Mouse (Mus musculus): Measurements from ENCODE around the gene Mrpl41. TPM values are rescaled to one million over a fixed set of nuclear protein-coding genes. Genes with fewer than 3 reads are reported as not detected.

Gene Mrpl41
- 10 to 100 TPM; 17.2 to 17.4 TPM for total RNA-seq (2023)

DNA sequence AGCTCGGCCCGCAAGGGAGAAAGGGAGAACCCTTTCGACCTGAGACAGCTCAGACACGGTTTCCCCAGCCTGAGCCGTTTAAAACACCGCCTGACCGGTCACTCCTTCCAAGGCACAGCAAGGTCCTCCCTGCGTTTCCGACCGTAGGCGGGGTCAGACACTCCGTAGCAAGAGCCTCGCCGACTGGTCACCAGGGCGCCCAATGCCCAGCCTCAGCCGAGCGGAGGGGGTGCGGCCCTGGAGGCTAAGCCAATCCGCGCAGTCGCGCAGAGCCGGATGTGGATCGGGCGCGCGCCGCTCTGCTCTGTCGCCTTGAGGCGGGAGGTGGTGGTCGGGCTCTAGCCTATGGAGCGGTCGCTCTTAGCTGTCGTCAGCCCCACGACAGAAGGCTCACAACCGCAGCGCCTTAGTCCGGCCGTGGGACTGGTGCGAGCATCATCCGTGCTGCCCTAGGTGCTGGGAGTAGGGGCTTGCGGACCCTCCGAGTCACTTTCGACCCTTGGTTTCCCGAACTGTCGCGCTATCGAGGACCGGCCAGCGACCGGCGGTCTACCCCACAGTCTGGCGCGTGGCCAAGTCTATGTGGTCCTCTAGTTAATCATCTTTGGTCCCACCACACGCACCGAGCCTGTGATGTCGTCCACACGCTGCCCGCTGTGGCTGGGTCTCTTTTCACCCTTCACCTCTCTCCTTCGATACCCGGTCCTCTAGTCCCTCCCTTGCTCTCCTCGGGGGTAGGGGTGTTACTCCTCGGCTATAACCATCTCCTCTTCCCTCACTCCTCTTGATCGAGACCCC lies at the start of gene Mrpl41:
TSS of gene Mrpl41 (minus strand) at position 193 of the 798 bp plus-strand sequence.

GRCm38 (mm10) chr2:24975704-24976297 lies 903 bp upstream of the Mrpl41 start, which contains the start of gene Pnpla7:
Gene Pnpla7 (plus strand): TSS chr2:24976033.

GRCm38 (mm10) chr2:24962304-24963000 lies 12.4 kb downstream of the Mrpl41 start, which contains the start of gene Dph7:
Gene Dph7 (plus strand): TSS chr2:24962400.

GRCm38 (mm10) chr2:24949421-24950188 lies 25.3 kb downstream of the Mrpl41 start, which contains the start of gene Zmynd19:
Gene Zmynd19 (plus strand): TSS chr2:24949792.

DNA sequence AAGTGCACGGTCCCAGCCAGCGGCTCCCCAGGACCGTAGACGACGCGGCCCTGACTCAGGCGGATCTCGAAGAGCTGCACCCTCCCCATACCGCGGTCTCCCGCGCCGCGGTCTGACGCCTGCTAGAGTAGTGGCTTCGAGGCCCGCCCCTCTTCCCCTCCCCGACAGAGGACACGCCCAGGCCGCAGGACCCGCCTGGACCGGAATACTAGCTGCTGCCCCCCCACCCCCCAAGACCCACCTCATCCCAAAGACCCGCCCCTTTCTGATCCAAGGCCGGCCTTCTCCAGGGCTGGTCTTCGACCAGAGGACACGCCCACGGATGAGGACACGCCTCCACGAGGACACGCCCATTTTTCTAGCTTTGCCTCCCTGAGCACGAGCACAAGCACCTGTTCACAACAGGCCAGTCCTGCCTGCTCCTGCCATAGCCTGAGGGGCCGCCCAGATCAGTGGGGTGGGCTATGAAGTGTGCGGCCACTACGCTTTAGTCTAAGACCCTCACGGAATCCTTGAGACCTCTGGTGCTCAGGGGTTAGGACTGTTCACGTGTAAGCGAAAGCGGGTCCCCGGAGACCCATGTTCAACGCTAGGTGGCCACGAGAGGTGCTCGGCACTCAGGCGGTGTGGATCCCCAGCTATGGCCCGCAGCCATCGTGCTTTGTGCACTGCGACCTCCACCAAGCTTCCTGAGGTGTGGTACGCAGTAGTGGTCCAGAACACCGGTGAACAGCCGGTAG lies 39.7 kb downstream of the Mrpl41 start, which contains the start of gene Arrdc1:
TSS of gene Arrdc1 (minus strand) at position 196 of the 740 bp plus-strand sequence.

Other genes starting within 250 kb of the Mrpl41 start
- gene Cacna1b, start 211.9 kb downstream of the Mrpl41 start, total RNA-seq (2023) = 1 to 10 TPM; 1.6 to 2.6 TPM
- gene Ehmt1, start 55.5 kb downstream of the Mrpl41 start, total RNA-seq (2023) = 100 to 1,000 TPM in 1 of 2 experiments, 10 to 100 TPM in 1; 88.4 to 112 TPM
- 100 to 1,000 TPM; 127 to 131 TPM for gene Arrdc1, start 39.8 kb downstream of the Mrpl41 start, total RNA-seq (2023)
- 1 to 10 TPM; 7.1 to 7.6 TPM for gene Zmynd19, start 25.3 kb downstream of the Mrpl41 start, total RNA-seq (2023)
- gene Dph7, start 12.7 kb downstream of the Mrpl41 start, total RNA-seq (2023) = 1 to 10 TPM; 6.0 to 7.0 TPM
- 100 to 1,000 TPM; 133 to 171 TPM for gene Pnpla7, start 935 bp upstream of the Mrpl41 start, total RNA-seq (2023)
- 10 to 100 TPM; 23.6 to 33.9 TPM for gene Nsmf, start 79.3 kb upstream of the Mrpl41 start, total RNA-seq (2023)
- not detected for gene Entpd8, start 105.2 kb upstream of the Mrpl41 start, total RNA-seq (2023)
- not detected for gene Noxa1, start 120.1 kb upstream of the Mrpl41 start, total RNA-seq (2023)
- 1 to 10 TPM; 5.6 to 5.8 TPM for gene Nrarp, start 205.7 kb upstream of the Mrpl41 start, total RNA-seq (2023)
- 10 to 100 TPM; 34.6 to 36.4 TPM for gene Tor4a, start 221.8 kb upstream of the Mrpl41 start, total RNA-seq (2023)
- gene Nelfb, start 236.4 kb upstream of the Mrpl41 start, total RNA-seq (2023) = 10 to 100 TPM; 48.9 to 59.0 TPM
- gene Stpg3, start 239.5 kb upstream of the Mrpl41 start, total RNA-seq (2023) = not detected
- gene Fam166a, start 243.6 kb upstream of the Mrpl41 start, total RNA-seq (2023) = not detected
- 10 to 100 TPM; 47.5 to 50.6 TPM for gene Tubb4b, start 249.6 kb upstream of the Mrpl41 start, total RNA-seq (2023)

Measured in monocyte, adult 59 days (primary cell).